18 mouse cellular contexts compared by ENCODE assay signal in the genomic region with DNA sequence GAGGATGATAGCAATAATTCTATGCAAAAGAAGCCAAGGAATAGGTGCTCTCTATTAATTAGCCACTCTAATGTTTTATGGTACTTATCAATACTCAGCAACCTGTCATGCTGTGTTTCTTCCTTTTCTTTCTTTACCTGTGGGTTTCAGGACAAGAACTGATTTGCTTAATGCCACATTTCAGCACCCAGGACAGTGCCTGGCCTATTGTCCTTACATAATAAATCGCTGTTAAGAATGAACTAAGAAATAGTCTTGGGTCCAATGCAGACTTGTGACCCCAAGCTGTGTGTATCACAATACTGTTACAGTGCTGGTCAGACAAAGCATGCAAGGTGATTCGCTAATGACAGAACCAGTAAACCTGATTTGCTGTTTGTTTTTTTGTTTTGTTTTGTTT.
DNase-seq lines count a peak whose midpoint lies in the region; ATAC-seq and TF ChIP-seq lines count a peak whose summit lies in the region.
"Had no signal": no experiment of that assay in that cellular context is flagged by ENCODE, and none has a peak within 500 bp of the region (broad histone marks: within the 10 kb centered on the region; RNA-seq: fewer than 3 reads in every experiment).

No protein-coding gene starts in this region.

- no peak for TF ChIP-seq POLR2A in thymus, adult 2 months (IDR thresholded peaks at IDR 0.05; ENCODE audit: control insufficient read depth, extremely low read depth, insufficient read depth, low read length, poor library complexity)

- no peaks in the 10 kb centered on the region for H3K4me1 ChIP-seq in embryonic facial prominence, embryonic 10.5 days
- H3K4me1 ChIP-seq in thymus, adult 2 months (replicated peaks; ENCODE audit: control insufficient read depth, insufficient read depth, low read length), result no peaks in the 10 kb centered on the region
- H3K4me1 ChIP-seq in midbrain, embryonic 13.5 days (replicated peaks), result no peaks in the 10 kb centered on the region
- H3K4me1 ChIP-seq: embryonic facial prominence, embryonic 12.5 days; liver, embryonic 12.5 days; megakaryocyte, embryonic 14.5 days had no signal

- no peak for ATAC-seq in monocyte, adult 5-6 weeks (replicated peaks; ENCODE audit: insufficient number of reproducible peaks, low FRiP score, low TSS enrichment, poor library complexity, severe bottlenecking)
- no peak for ATAC-seq in midbrain, embryonic 13.5 days
- ATAC-seq: liver, embryonic 12.5 days; lung, postnatal 0 days had no signal

- no peaks in the 10 kb centered on the region for H3K27me3 ChIP-seq in embryonic facial prominence, embryonic 10.5 days (replicated peaks; ENCODE audit: low read depth, poor library complexity, severe bottlenecking)
- no peaks in the 10 kb centered on the region for H3K27me3 ChIP-seq in thymus, adult 2 months (ENCODE audit: control insufficient read depth, insufficient read depth, low read length)
- H3K27me3 ChIP-seq in midbrain, embryonic 13.5 days, result no peaks in the 10 kb centered on the region
- H3K27me3 ChIP-seq: embryonic facial prominence, embryonic 12.5 days; liver, embryonic 12.5 days; megakaryocyte, embryonic 14.5 days had no signal

- H3K9ac ChIP-seq in midbrain, embryonic 13.5 days (replicated peaks), result no peak overlapping the region
- H3K9ac ChIP-seq: embryonic facial prominence, embryonic 12.5 days; liver, embryonic 12.5 days had no signal

- intact Hi-C loops in gastrocnemius, adult 2 months (cut with DNase I), result loop anchor here (5.0 kb wide), 2 partner anchors 348 to 423 kb away; no protein-coding TSS in a partner anchor
- intact Hi-C loops in gastrocnemius, postnatal 14 days (cut with DNase I; ENCODE audit: low total_unique reads), result no loop called here

- H3K9me3 ChIP-seq in embryonic facial prominence, embryonic 10.5 days, result no peaks in the 10 kb centered on the region
- no peaks in the 10 kb centered on the region for H3K9me3 ChIP-seq in midbrain, embryonic 13.5 days
- H3K9me3 ChIP-seq: embryonic facial prominence, embryonic 12.5 days; liver, embryonic 12.5 days had no signal

- no peaks in the 10 kb centered on the region for H3K36me3 ChIP-seq in embryonic facial prominence, embryonic 10.5 days (replicated peaks)
- no peaks in the 10 kb centered on the region for H3K36me3 ChIP-seq in thymus, adult 2 months (ENCODE audit: control insufficient read depth, insufficient read depth, low read length)
- no peaks in the 10 kb centered on the region for H3K36me3 ChIP-seq in midbrain, embryonic 13.5 days
- H3K36me3 ChIP-seq: embryonic facial prominence, embryonic 12.5 days; liver, embryonic 12.5 days had no signal

- DNase-seq in gastrocnemius, adult 2 months, result no peak
- DNase-seq in gastrocnemius, postnatal 14 days, result no peak
- DNase-seq in 3T3-L1 (ENCODE audit: low read depth, low spot score), result peak; percentile 35
- peak; percentile 64 for DNase-seq in NIH3T3 (ENCODE audit: low read depth)
- DNase-seq in embryonic facial prominence, embryonic 10.5 days (ENCODE audit: low spot score), result peak; percentile 22
- DNase-seq in thymus, adult 2 months, result no peak
- DNase-seq: cerebellum, adult 2 months; kidney, adult 2 months; layer of hippocampus, adult 9-11 months; thymus, postnatal 25 days had no signal

- peak overlapping the region; percentile 80 for H3K27ac ChIP-seq in gastrocnemius, adult 2 months
- H3K27ac ChIP-seq in embryonic facial prominence, embryonic 10.5 days (replicated peaks), result no peak overlapping the region
- no peak overlapping the region for H3K27ac ChIP-seq in thymus, adult 2 months (ENCODE audit: control insufficient read depth, insufficient read depth, low read length)
- H3K27ac ChIP-seq in midbrain, embryonic 13.5 days, result no peak overlapping the region
- H3K27ac ChIP-seq: embryonic facial prominence, embryonic 12.5 days; liver, embryonic 12.5 days; stomach, postnatal 0 days had no signal

- no peak overlapping the region for H3K4me3 ChIP-seq in gastrocnemius, adult 2 months
- no peak overlapping the region for H3K4me3 ChIP-seq in embryonic facial prominence, embryonic 10.5 days
- H3K4me3 ChIP-seq in thymus, adult 2 months (ENCODE audit: control insufficient read depth, insufficient read depth, low read length), result no peak overlapping the region
- no peak overlapping the region for H3K4me3 ChIP-seq in midbrain, embryonic 13.5 days (replicated peaks)
- H3K4me3 ChIP-seq: embryonic facial prominence, embryonic 12.5 days; liver, embryonic 12.5 days; megakaryocyte, embryonic 14.5 days had no signal

- TF ChIP-seq CTCF in gastrocnemius, adult 2 months (IDR thresholded peaks at IDR 0.05), result no peak
- no peak for TF ChIP-seq CTCF in thymus, adult 2 months (IDR thresholded peaks at IDR 0.05; ENCODE audit: borderline replicate concordance, control insufficient read depth, extremely low read depth, insufficient read depth, low read length, poor library complexity)

- 74% methylated on average over 2 of the region's 2 CpGs for WGBS in embryonic facial prominence, embryonic 10.5 days
- WGBS in thymus, adult 2 months, result 73% methylated on average over 2 of the region's 2 CpGs
- WGBS in midbrain, embryonic 13.5 days, result 74% methylated on average over 2 of the region's 2 CpGs

- no peak overlapping the region for H3K4me2 ChIP-seq in midbrain, embryonic 13.5 days (replicated peaks)
- H3K4me2 ChIP-seq: embryonic facial prominence, embryonic 12.5 days; heart, embryonic 11.5 days; liver, embryonic 12.5 days had no signal

Comparison
In these comparisons a context has a peak if more than half of its experiments do, and no peak if none do; other contexts are left out.
1. DNase-seq: peak in 3T3-L1 (single experiment), NIH3T3 (single experiment) and embryonic facial prominence, embryonic 10.5 days (single experiment); none in gastrocnemius, adult 2 months (single experiment), gastrocnemius, postnatal 14 days (single experiment) and thymus, adult 2 months (single experiment).